Mouse (Mus musculus) heart, adult 2 months (tissue): ENCODE measurements around the gene Snta1.

Experiments
- CTCF ChIP-seq: fragments of 200-600 bp; IDR thresholded peaks from 2 replicates; pipeline ENCODE4 v1.8.1; 2022; ENCODE audit warnings: antibody characterized with exemption, mild to moderate bottlenecking, moderate library complexity
- EP300 ChIP-seq: fragments of 200-500 bp; IDR thresholded peaks from 2 replicates; pipeline ENCODE4 v1.6.1; 2011; ENCODE audit warnings: low read depth, low read length, control low read depth; ENCODE audit not compliant: insufficient read depth
- POLR2A ChIP-seq: fragments of 200-500 bp; IDR thresholded peaks from 2 replicates; pipeline ENCODE4 v1.6.1; 2011; ENCODE audit warnings: mild to moderate bottlenecking, low read depth, low read length, control low read depth; ENCODE audit not compliant: insufficient read depth

DNA sequence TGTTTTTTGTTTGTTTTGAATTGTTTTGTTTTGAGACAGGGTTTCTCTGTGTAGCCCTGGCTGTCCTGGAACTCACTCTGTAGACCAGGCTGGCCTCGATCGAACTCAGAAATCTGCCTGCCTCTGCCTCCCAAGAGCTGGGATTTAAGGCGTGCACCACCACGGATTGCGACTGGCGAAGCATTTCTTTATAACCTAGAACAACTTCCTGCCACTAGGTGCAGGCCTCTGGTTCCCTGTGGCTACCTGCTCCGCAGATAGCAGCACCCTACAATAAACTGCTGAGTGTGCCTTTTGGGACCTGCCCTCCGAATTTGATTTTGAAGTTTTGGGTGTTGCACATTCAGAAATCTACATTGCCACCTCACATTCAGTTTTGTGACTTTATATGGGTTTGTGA lies 39.9 kb upstream of the Snta1 start:
- TF ChIP-seq CTCF (no peak), POLR2A (no peak), EP300 (no peak)
